ENCODE assay signal across 8 mouse cellular contexts in genomic region chr9:83349504-83349903, GRCm38 (mm10).
A peak's percentile ranks its signal among the peaks of the same experiment; 100 is the strongest.
DNase-seq lines count a peak whose midpoint lies in the region; ATAC-seq and TF ChIP-seq lines count a peak whose summit lies in the region.
"Had no signal": no experiment of that assay in that cellular context is flagged by ENCODE, and none has a peak within 500 bp of the region (broad histone marks: within the 10 kb centered on the region; RNA-seq: fewer than 3 reads in every experiment).

No protein-coding gene starts in this region.

- TF ChIP-seq RAD21 in CH12.LX (IDR thresholded peaks at IDR 0.05; ENCODE audit: low read depth, low read length), result no peak

- DNase-seq in CH12.LX (ENCODE audit: extremely low read depth), result no peak
- DNase-seq in embryo, embryonic 10 days (ENCODE audit: low spot score), result peak; percentile 58
- peak; percentile 33 to 57 for DNase-seq in left cerebral cortex, adult 2 months (ENCODE audit: extremely low spot score in 1 of 2, low spot score in 2 of 2)
- no peak for DNase-seq in adrenal gland, postnatal 36 days
- DNase-seq in adrenal gland, adult (ENCODE audit: inconsistent age in 2 of 2, low spot score in 1 of 2), result no peak
- DNase-seq: liver, embryonic 13.5 days had no signal

- no peaks in the 10 kb centered on the region for H3K36me3 ChIP-seq in CH12.LX (replicated peaks in 1 of 2; ENCODE audit: control insufficient read depth in 1 of 2, insufficient read depth in 1 of 2, low read length in 1 of 2)
- H3K36me3 ChIP-seq in heart, embryonic 13.5 days, result no peaks in the 10 kb centered on the region
- no peaks in the 10 kb centered on the region for H3K36me3 ChIP-seq in neural tube, embryonic 13.5 days
- H3K36me3 ChIP-seq: liver, embryonic 13.5 days had no signal

- H3K4me2 ChIP-seq in CH12.LX (ENCODE audit: insufficient read depth, low read depth, poor library complexity, severe bottlenecking), result 0 out of 2 replicates have a peak overlapping the region, but pooled peaks have one; percentile 21
- H3K4me2 ChIP-seq in heart, embryonic 13.5 days, result no peak overlapping the region
- no peak overlapping the region for H3K4me2 ChIP-seq in neural tube, embryonic 13.5 days
- H3K4me2 ChIP-seq: liver, embryonic 13.5 days had no signal

- no peak for TF ChIP-seq CTCF in CH12.LX (conservative IDR thresholded peaks at IDR 0.05 in 1 of 2, IDR thresholded peaks at IDR 0.05 in 1 of 2; ENCODE audit: low read depth in 2 of 2, low read length in 2 of 2)
- TF ChIP-seq CTCF in left cerebral cortex, adult 2 months (IDR thresholded peaks at IDR 0.05), result no peak

- H3K4me3 ChIP-seq in CH12.LX (replicated peaks in 1 of 3; ENCODE audit: low read depth in 2 of 3, low read length in 2 of 3, poor library complexity in 1 of 3), result no peak overlapping the region
- no peak overlapping the region for H3K4me3 ChIP-seq in heart, embryonic 13.5 days
- no peak overlapping the region for H3K4me3 ChIP-seq in left cerebral cortex, adult 2 months
- H3K4me3 ChIP-seq in neural tube, embryonic 13.5 days, result no peak overlapping the region
- H3K4me3 ChIP-seq: liver, embryonic 13.5 days had no signal

- H3K79me2 ChIP-seq in CH12.LX (replicated peaks; ENCODE audit: control insufficient read depth, extremely low read depth, insufficient read depth, poor library complexity, severe bottlenecking), result no peaks in the 10 kb centered on the region

- ATAC-seq in heart, embryonic 13.5 days (ENCODE audit: extremely low read depth, insufficient number of reproducible peaks, low FRiP score, low TSS enrichment), result no peak
- ATAC-seq in neural tube, embryonic 13.5 days (ENCODE audit: low read depth), result peak; percentile 74; the same call in 1 of the 2 replicates

- dilution Hi-C loops in CH12.LX (cut with MboI; ENCODE audit: extremely low pct_ligation_motif_present, extremely low pct_unique_long_range_greater_than_20kb, low sequenced_read_pairs), result no loop called here

- no peak for TF ChIP-seq EP300 in CH12.LX (IDR thresholded peaks at IDR 0.05; ENCODE audit: low read length)

- 9% methylated on average over 3 of the region's 3 CpGs for WGBS in heart, embryonic 13.5 days
- 3% methylated on average over 3 of the region's 3 CpGs for WGBS in neural tube, embryonic 13.5 days

- intact Hi-C loops in left cerebral cortex, adult 2 months (cut with DNase I), result loop anchor here (1.0 kb wide), 1 partner anchor 23 kb away; no protein-coding TSS in a partner anchor

- no peak for TF ChIP-seq POLR2A in CH12.LX (IDR thresholded peaks at IDR 0.05; ENCODE audit: low read depth, low read length)

- no peaks in the 10 kb centered on the region for H3K27me3 ChIP-seq in CH12.LX (replicated peaks)
- H3K27me3 ChIP-seq in heart, embryonic 13.5 days (replicated peaks), result 0 out of 2 replicates have a peak, but pooled peaks cover 4% of the 10 kb centered on the region
- no peaks in the 10 kb centered on the region; the same call in 1 of the 2 replicates for H3K27me3 ChIP-seq in neural tube, embryonic 13.5 days
- H3K27me3 ChIP-seq: liver, embryonic 13.5 days had no signal

- no peak overlapping the region for H3K27ac ChIP-seq in CH12.LX (ENCODE audit: insufficient read depth, low read depth)
- H3K27ac ChIP-seq in heart, embryonic 13.5 days (replicated peaks), result peak overlapping the region; percentile 30; the same call in 1 of the 2 replicates
- H3K27ac ChIP-seq in left cerebral cortex, adult 2 months, result peak overlapping the region; percentile 59; the same call in 1 of the 2 replicates
- peak overlapping the region; percentile 34; the same call in 1 of the 2 replicates for H3K27ac ChIP-seq in neural tube, embryonic 13.5 days (replicated peaks)
- H3K27ac ChIP-seq: liver, embryonic 13.5 days had no signal

- no peaks in the 10 kb centered on the region for H3K4me1 ChIP-seq in CH12.LX (ENCODE audit: control insufficient read depth in 1 of 2, insufficient read depth in 2 of 2)
- peaks cover 34% of the 10 kb centered on the region for H3K4me1 ChIP-seq in heart, embryonic 13.5 days
- peaks cover 26% of the 10 kb centered on the region for H3K4me1 ChIP-seq in neural tube, embryonic 13.5 days (replicated peaks)
- H3K4me1 ChIP-seq: liver, embryonic 13.5 days had no signal

- no peak overlapping the region for H3K9ac ChIP-seq in CH12.LX (ENCODE audit: insufficient read depth, low read depth)
- H3K9ac ChIP-seq in heart, embryonic 13.5 days, result no peak overlapping the region
- H3K9ac ChIP-seq in neural tube, embryonic 13.5 days, result peak overlapping the region; percentile 45; the same call in 1 of the 2 replicates
- H3K9ac ChIP-seq: liver, embryonic 13.5 days had no signal

- in situ Hi-C loops in CH12.LX (cut with MboI; ENCODE audit: low pct_ligation_motif_present, low pct_unique_long_range_greater_than_20kb, low sequenced_read_pairs), result no loop called here

- no peaks in the 10 kb centered on the region for H3K9me3 ChIP-seq in CH12.LX (replicated peaks; ENCODE audit: low read length)
- no peaks in the 10 kb centered on the region for H3K9me3 ChIP-seq in heart, embryonic 13.5 days
- H3K9me3 ChIP-seq in neural tube, embryonic 13.5 days, result no peaks in the 10 kb centered on the region
- H3K9me3 ChIP-seq: liver, embryonic 13.5 days had no signal

TF ChIP-seq in CH12.LX, 34 proteins besides CTCF, POLR2A, EP300 and RAD21:
- no peak for TF ChIP-seq PAX5 (IDR thresholded peaks at IDR 0.05; ENCODE audit: low read length)
- TF ChIP-seq MAX (IDR thresholded peaks at IDR 0.05; ENCODE audit: low read length), result no peak
- no peak for TF ChIP-seq SIN3A (IDR thresholded peaks at IDR 0.05; ENCODE audit: low read length)
- no peak for TF ChIP-seq UBTF (IDR thresholded peaks at IDR 0.05; ENCODE audit: low read depth, low read length)
- no peak for TF ChIP-seq GABPA (IDR thresholded peaks at IDR 0.05; ENCODE audit: insufficient replicate concordance, low read depth, low read length)
- TF ChIP-seq NELFE (IDR thresholded peaks at IDR 0.05; ENCODE audit: low read depth, low read length), result no peak
- no peak for TF ChIP-seq IRF4 (IDR thresholded peaks at IDR 0.05; ENCODE audit: low read depth, low read length)
- no peak for TF ChIP-seq ZMIZ1 (IDR thresholded peaks at IDR 0.05; ENCODE audit: low read depth, low read length)
- TF ChIP-seq MYC (IDR thresholded peaks at IDR 0.05; ENCODE audit: low read depth, low read length), result no peak

Comparison
In these comparisons a context has a peak if more than half of its experiments do, and no peak if none do; other contexts are left out.
1. DNase-seq: peak in embryo, embryonic 10 days (single experiment) and left cerebral cortex, adult 2 months (2 of 2); none in CH12.LX (single experiment), adrenal gland, postnatal 36 days (0 of 2) and adrenal gland, adult (0 of 2).